Mouse (Mus musculus) heart, adult 2 months (tissue): ENCODE measurements around the gene Gm10490. TPM values are rescaled to one million over a fixed set of nuclear protein-coding genes. Genes with fewer than 3 reads are reported as not detected.
A peak's percentile ranks its signal among the peaks of the same experiment; 100 is the strongest.

Experiments
- DNase-seq, 2 experiments: peaks; one replicate each; pipeline ENCODE4 v3.0.0; 2021
- H3K27ac ChIP-seq: fragments of 200-600 bp; 2 replicates; pipeline ENCODE4 v1.8.1; 2022
- H3K27me3 ChIP-seq: fragments of 200-500 bp; 2 replicates; pipeline ENCODE4 v1.6.1; 2012; ENCODE audit warnings: mild to moderate bottlenecking, low read length, inconsistent platforms, mixed read lengths; ENCODE audit not compliant: control insufficient read depth, insufficient read depth
- H3K36me3 ChIP-seq: fragments of 200-500 bp; 2 replicates; pipeline ENCODE4 v1.6.1; 2012; ENCODE audit warnings: low read length, inconsistent platforms; ENCODE audit not compliant: control insufficient read depth, insufficient read depth
- H3K4me1 ChIP-seq: fragments of 200-500 bp; 2 replicates; pipeline ENCODE4 v1.6.1; 2011; ENCODE audit warnings: low read length; ENCODE audit not compliant: control insufficient read depth, insufficient read depth
- H3K4me3 ChIP-seq: fragments of 200-600 bp; 2 replicates; pipeline ENCODE4 v1.8.1; 2022
- H3K79me2 ChIP-seq: fragments of 200-500 bp; replicated peaks from 2 replicates; pipeline ENCODE4 v1.6.1; 2012; ENCODE audit warnings: mild to moderate bottlenecking, inconsistent platforms, low read length, moderate library complexity, mixed read lengths; ENCODE audit not compliant: control insufficient read depth, insufficient read depth
- H3K9ac ChIP-seq: fragments of 200-500 bp; 2 replicates; pipeline ENCODE4 v1.6.1; 2012; ENCODE audit warnings: low read depth, mild to moderate bottlenecking, control low read depth, inconsistent platforms, low read length, mixed read lengths
- CTCF ChIP-seq: fragments of 200-600 bp; IDR thresholded peaks from 2 replicates; pipeline ENCODE4 v1.8.1; 2022; ENCODE audit warnings: antibody characterized with exemption, mild to moderate bottlenecking, moderate library complexity
- EP300 ChIP-seq: fragments of 200-500 bp; IDR thresholded peaks from 2 replicates; pipeline ENCODE4 v1.6.1; 2011; ENCODE audit warnings: low read depth, low read length, control low read depth; ENCODE audit not compliant: insufficient read depth
- POLR2A ChIP-seq: fragments of 200-500 bp; IDR thresholded peaks from 2 replicates; pipeline ENCODE4 v1.6.1; 2011; ENCODE audit warnings: mild to moderate bottlenecking, low read depth, low read length, control low read depth; ENCODE audit not compliant: insufficient read depth
- WGBS: fragments of 180-500 bp; shearing (Covaris S2); methylation state at CpG from one replicate; pipeline ENCODE4 v1.1.7; 2018; 5-methylcytosine and 5-hydroxymethylcytosine counted together
- intact Hi-C: fragments of 180-260 bp; cut with DNase I; formaldehyde crosslinking; loops from one replicate; pipeline ENCODE4 v1.15.1; 2025
- polyA plus RNA-seq: library from polyadenylated mRNA; depleted of rRNA; stranded (reverse); fragments of >200 nt; gene quantifications from 2 replicates; pipeline ENCODE4 v1.2.3, GENCODE M21; 2012
- total RNA-seq, 2 experiments: library from RNA; stranded (reverse); gene quantifications; 2 replicates each; pipeline ENCODE4 v1.2.3; 2021

Gene Gm10490
- total and polyA plus RNA-seq, 3 experiments: not detected

DNA sequence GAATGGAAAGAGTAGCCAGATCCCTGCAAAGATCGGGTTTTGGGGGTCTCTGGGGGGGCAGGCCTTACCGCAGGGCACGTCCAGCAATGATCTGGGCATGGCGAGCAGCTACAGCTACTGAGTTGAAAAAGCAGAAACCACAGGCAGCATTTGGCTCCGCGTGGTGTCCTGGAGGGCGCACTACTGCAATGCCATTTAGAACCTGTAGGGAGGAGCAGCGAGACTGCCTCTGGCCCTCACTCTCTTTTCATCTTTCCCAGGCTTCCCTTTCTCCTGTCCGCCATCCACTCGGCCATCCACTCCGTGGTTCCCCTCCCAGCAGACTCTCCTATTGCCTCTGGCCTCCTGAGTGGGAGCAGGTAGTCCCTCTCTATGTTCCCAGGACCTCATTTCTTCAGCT lies 27.5 kb downstream of the Gm10490 start:
- DNase-seq: no peak
- intact Hi-C loops: no loop called here
- Histone ChIP-seq H3K9ac (no peak overlapping the region), H3K79me2 (no peaks in the 10 kb centered on the region), H3K36me3 (no peaks in the 10 kb centered on the region), H3K27me3 (no peaks in the 10 kb centered on the region), H3K4me3 (no peak overlapping the region), H3K27ac (no peak overlapping the region), H3K4me1 (no peaks in the 10 kb centered on the region)
- TF ChIP-seq EP300: no peak
- no peak for TF ChIP-seq POLR2A
- no peak for TF ChIP-seq CTCF
- 54% methylated on average over 11 of the region's 11 CpGs for WGBS

DNA sequence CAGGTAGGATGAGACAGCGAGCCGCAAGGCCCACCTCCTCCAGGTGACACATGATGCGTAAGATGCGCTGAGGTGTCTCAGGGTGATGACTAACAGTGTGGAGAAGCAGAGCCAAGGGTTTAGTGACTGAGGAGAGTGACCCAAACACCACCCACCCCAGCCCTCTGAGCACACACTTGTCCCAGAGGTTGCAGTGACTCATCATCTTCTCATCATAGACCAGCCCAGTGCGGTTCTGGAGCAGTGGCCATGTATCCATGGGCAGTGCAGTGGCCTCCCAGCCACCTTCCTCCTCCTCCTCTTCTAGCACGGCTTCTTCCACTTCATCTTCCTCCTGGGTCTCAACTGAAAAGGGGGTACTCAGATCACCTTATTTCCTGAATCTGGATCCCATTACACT lies 28.3 kb downstream of the Gm10490 start:
- H3K27me3 ChIP-seq: no peaks in the 10 kb centered on the region
- no peaks in the 10 kb centered on the region for H3K36me3 ChIP-seq
- intact Hi-C loops: no loop called here
- TF ChIP-seq CTCF (no peak), POLR2A (no peak), EP300 (no peak)
- H3K79me2 ChIP-seq: no peaks in the 10 kb centered on the region
- 93% methylated on average over 6 of the region's 6 CpGs for WGBS
- H3K27ac ChIP-seq: no peak overlapping the region
- DNase-seq: no peak
- H3K4me3 ChIP-seq: no peak overlapping the region
- no peak overlapping the region for H3K9ac ChIP-seq
- no peaks in the 10 kb centered on the region for H3K4me1 ChIP-seq

- Histone ChIP-seq H3K27me3 (no peaks in the 10 kb centered on the region), H3K4me3 (no peak overlapping the region), H3K27ac (no peak overlapping the region), H3K36me3 (no peaks in the 10 kb centered on the region), H3K79me2 (no peaks in the 10 kb centered on the region), H3K9ac (no peak overlapping the region), H3K4me1 (no peaks in the 10 kb centered on the region)
- intact Hi-C loops: loop anchor here (5.0 kb wide), 1 partner anchor 93 kb away; no protein-coding TSS in a partner anchor
- no peak for DNase-seq
- 85% methylated on average over 8 of the region's 8 CpGs for WGBS
- TF ChIP-seq EP300: no peak
- TF ChIP-seq CTCF: no peak
- TF ChIP-seq POLR2A: no peak
Measured at GRCm38 (mm10) chrX:7945618-7946017, 36.3 kb downstream of the Gm10490 start.

- DNase-seq: peak in 1 of 2 experiments; percentile 2
- Histone ChIP-seq H3K27me3 (no peaks in the 10 kb centered on the region), H3K79me2 (no peaks in the 10 kb centered on the region), H3K9ac (peak within 1 kb of the TSS; percentile 59), H3K36me3 (no peaks in the 10 kb centered on the region), H3K4me3 (peak within 1 kb of the TSS; percentile 58), H3K4me1 (no peaks in the 10 kb centered on the region), H3K27ac (peak within 1 kb of the TSS; percentile 55)
- TF ChIP-seq CTCF (no peak), POLR2A (peak; percentile 46; the same call in 1 of the 2 replicates)
- intact Hi-C loops: loop anchor here (5.0 kb wide), 1 partner anchor 95 kb away; no protein-coding TSS in a partner anchor
- WGBS: 23% methylated on average over 36 of the region's 37 CpGs
Measured at GRCm38 (mm10) chrX:7947108-7947899, 38.0 kb downstream of the Gm10490 start, which contains the start of gene Hdac6. Gene Hdac6 (minus strand): TSS chrX:7947889.

- TF ChIP-seq CTCF (no peak), EP300 (no peak), POLR2A (peak; percentile 41; the same call in 1 of the 2 replicates)
- intact Hi-C loops: loop anchor here (5.0 kb wide), 1 partner anchor 96 kb away; no protein-coding TSS in a partner anchor
- Histone ChIP-seq H3K27ac (peak overlapping the region; percentile 55), H3K79me2 (no peaks in the 10 kb centered on the region), H3K4me3 (peak overlapping the region; percentile 19; the same call in 1 of the 2 replicates), H3K36me3 (no peaks in the 10 kb centered on the region), H3K4me1 (no peaks in the 10 kb centered on the region), H3K9ac (peak overlapping the region; percentile 13), H3K27me3 (no peaks in the 10 kb centered on the region)
- peak; percentile 91 to 95 for DNase-seq
- WGBS: 15% methylated on average over 38 of the region's 38 CpGs
Measured at GRCm38 (mm10) chrX:7947900-7948492, 38.7 kb downstream of the Gm10490 start.

- no peak for TF ChIP-seq POLR2A
- TF ChIP-seq CTCF: no peak
- no peak for TF ChIP-seq EP300
- intact Hi-C loops: no loop called here
Measured at GRCm38 (mm10) chrX:7950091-7950490, 40.7 kb downstream of the Gm10490 start.

More at GRCm38 (mm10) chrX:7950091-7950490, 40.7 kb downstream of the Gm10490 start:
- Histone ChIP-seq H3K27ac (no peak overlapping the region), H3K4me3 (no peak overlapping the region), H3K79me2 (no peaks in the 10 kb centered on the region), H3K9ac (no peak overlapping the region), H3K36me3 (no peaks in the 10 kb centered on the region), H3K27me3 (no peaks in the 10 kb centered on the region), H3K4me1 (no peaks in the 10 kb centered on the region)
- WGBS: 68% methylated on average over 7 of the region's 7 CpGs
- DNase-seq: no peak
